Mouse (Mus musculus) midbrain, embryonic 15.5 days (tissue): Measurements from ENCODE around the gene 2900011O08Rik. TPM values are rescaled to one million over a fixed set of nuclear protein-coding genes. Genes with fewer than 3 reads are reported as not detected.
"Not testable (repeated sequence)": the region's sequence is repeated elsewhere in the genome, so short reads cannot be mapped to it uniquely, and the experiment has no call there.

Experiments used
- ATAC-seq: fragments of 200-750 bp; cut with Nextera tagmentation; replicated peaks from 2 replicates; pipeline ENCODE4 v1.8.0; 2017; ENCODE audit warnings: moderate TSS enrichment
- H3K27ac ChIP-seq: fragments of 300-500 bp; sonication (generic); 2 replicates; pipeline ENCODE4 v1.5.1; 2015; ENCODE audit warnings: mild to moderate bottlenecking, inconsistent platforms
- H3K27me3 ChIP-seq: fragments of 300-500 bp; sonication (generic); replicated peaks from 2 replicates; pipeline ENCODE4 v1.6.1; 2015; ENCODE audit warnings: inconsistent platforms
- H3K36me3 ChIP-seq: fragments of 300-500 bp; sonication (generic); replicated peaks from 2 replicates; pipeline ENCODE4 v1.6.1; 2015; ENCODE audit warnings: inconsistent platforms
- H3K4me1 ChIP-seq: fragments of 300-500 bp; sonication (generic); 2 replicates; pipeline ENCODE4 v1.6.1; 2015; ENCODE audit warnings: inconsistent platforms
- H3K4me2 ChIP-seq: fragments of 300-500 bp; sonication (generic); 2 replicates; pipeline ENCODE4 v1.6.1; 2015; ENCODE audit warnings: inconsistent platforms, mild to moderate bottlenecking, moderate library complexity
- H3K4me3 ChIP-seq: fragments of 300-500 bp; sonication (generic); 2 replicates; pipeline ENCODE4 v1.5.1; 2015; ENCODE audit warnings: mild to moderate bottlenecking, inconsistent platforms
- H3K9ac ChIP-seq: fragments of 300-500 bp; sonication (generic); 2 replicates; pipeline ENCODE4 v1.6.1; 2015; ENCODE audit warnings: mild to moderate bottlenecking, inconsistent platforms
- H3K9me3 ChIP-seq: fragments of 300-500 bp; sonication (generic); 2 replicates; pipeline ENCODE4 v1.6.1; 2016; ENCODE audit warnings: inconsistent platforms
- WGBS: fragments of 180-500 bp; shearing (Covaris S2); methylation state at CpG from one replicate; pipeline ENCODE4 v1.1.7; 2015; ENCODE audit warnings: mixed read lengths; 5-methylcytosine and 5-hydroxymethylcytosine counted together
- polyA plus RNA-seq: library from polyadenylated mRNA; unstranded; fragments of >200 nt; fragmentation: Nextera tagmentation; extraction: Ambion mirVana; gene quantifications from 2 replicates; pipeline ENCODE4 v1.2.1, GENCODE M21; 2015

2900011O08Rik gene
- 194 and 201 TPM in 2 replicates for polyA plus RNA-seq

DNA sequence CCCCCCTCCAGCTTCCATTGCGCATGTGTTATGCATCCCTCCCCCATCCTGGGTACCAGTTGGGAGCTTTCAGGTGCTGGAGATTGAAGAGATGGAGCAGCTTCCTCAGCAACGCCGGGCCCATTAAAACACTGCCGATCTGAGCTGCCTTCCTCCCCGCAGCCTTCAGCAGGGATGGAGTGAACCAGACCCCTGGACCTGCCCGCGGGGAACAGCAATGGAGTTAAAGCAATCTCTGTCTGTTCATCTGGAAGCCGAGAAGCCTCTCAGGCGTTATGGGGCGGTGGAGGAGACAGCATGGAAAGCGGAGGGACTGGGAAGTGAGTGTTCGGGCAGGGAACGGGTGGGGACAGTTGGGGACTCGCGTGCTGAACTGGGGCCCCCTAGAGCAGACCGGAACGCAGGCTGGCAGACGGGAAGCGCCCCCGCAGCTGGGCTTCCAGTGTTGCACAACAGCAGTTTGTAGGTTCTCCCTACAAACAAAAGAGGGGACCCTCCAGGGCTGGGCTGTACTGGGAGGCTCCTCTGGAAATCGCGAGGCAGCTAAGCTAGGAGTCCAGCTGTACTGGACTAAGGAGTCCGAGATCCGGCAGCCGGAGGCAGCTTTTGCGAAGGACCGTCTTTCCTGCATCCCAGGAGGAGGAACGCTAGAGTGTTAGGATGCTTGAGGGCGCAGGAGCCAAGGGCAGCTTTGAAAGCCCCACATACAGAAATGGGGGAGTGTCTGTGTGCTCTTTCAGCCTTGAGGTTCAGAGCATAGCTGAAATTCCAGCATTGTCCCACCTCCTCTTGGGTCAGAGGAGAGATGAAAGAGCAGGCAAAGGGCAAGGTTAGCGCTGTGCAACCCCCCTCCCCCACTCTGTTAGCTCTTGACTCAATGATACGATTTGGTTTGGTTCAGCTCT is at the start of gene 2900011O08Rik, which contains the start of gene Ifitm7:
TSS of gene 2900011O08Rik (plus strand) at position 31 of the 905 bp plus-strand sequence.
TSS of gene Ifitm7 (minus strand) at position 315 of the 905 bp plus-strand sequence.
- ATAC-seq, result peak; percentile 92
- Histone ChIP-seq H3K9me3 (no peaks in the 10 kb centered on the region), H3K27me3 (no peaks in the 10 kb centered on the region), H3K4me1 (peaks cover 18% of the 10 kb centered on the region), H3K36me3 (no peaks in the 10 kb centered on the region), H3K9ac (peak within 1 kb of the TSS; percentile 84), H3K4me2 (peak within 1 kb of the TSS; percentile 59), H3K4me3 (peak within 1 kb of the TSS; percentile 58), H3K27ac (peak within 1 kb of the TSS; percentile 93)
- under 1% methylated on average over 31 of the region's 31 CpGs for WGBS

DNA sequence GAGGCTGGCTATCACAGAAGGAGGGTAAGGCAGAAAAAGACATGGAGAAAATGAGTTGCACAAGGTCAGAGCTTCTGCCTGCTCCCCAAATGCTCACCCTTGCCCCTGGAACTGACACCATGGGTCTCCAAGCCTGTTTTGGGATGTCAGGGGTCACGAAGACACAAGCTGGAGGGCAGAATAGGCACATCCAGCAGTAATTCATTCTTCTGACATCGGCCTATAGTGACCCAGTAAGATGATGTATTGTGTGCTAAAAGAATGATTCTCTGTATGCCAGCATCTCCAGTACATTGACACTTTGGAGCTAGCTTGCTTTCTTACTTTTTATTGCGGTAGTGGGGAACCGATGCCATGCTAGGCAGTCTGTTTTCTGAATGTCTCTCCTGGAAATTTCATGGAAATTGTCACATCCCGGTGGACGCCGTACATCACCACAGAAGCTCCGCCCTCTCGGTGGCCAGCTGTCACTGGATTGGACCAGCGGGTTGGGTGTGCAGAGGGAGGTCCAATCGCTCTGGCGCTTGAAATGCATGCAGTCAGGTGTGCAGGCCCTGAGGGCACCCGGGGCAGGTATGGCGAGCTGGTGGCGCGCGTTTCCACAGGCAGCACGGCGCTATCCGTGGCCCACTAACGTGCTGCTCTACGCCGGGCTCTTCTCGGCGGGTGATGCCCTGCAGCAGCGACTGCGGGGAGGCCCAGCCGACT is 46.1 kb upstream of the 2900011O08Rik start:
- Histone ChIP-seq H3K27ac (peak overlapping the region; percentile 76), H3K9me3 (no peaks in the 10 kb centered on the region), H3K36me3 (no peaks in the 10 kb centered on the region), H3K9ac (peak overlapping the region; percentile 64), H3K4me2 (peak overlapping the region; percentile 95), H3K4me3 (peak overlapping the region; percentile 80), H3K4me1 (peaks cover 8% of the 10 kb centered on the region), H3K27me3 (no peaks in the 10 kb centered on the region)
- ATAC-seq, result peak; percentile 100
- WGBS, result 3% methylated on average over 28 of the region's 28 CpGs

DNA sequence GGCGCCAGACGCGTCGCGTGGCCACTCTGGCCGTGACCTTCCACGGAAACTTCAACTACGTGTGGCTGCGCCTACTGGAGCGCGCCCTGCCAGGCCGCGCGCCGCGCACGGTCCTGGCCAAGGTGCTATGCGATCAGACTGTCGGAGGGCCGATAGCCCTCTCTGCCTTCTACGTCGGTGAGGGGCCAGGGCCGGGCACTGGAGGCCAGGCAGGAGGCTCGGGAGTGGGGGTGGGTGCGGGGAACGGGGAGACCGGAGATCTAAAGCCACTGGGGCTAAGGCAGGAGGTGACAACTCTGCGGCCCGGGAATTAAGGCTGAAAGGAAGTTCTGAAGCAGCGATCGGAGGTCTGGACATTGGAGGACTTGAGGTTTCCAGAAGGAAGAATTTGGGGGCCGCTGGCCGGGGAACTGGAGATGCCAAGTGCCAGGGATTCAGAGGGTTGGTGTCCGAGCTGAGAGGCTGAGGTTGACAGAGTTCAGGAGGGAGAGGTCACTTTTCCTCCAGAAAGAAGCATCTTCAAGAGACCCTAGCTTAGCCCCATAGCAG is 45.5 kb upstream of the 2900011O08Rik start:
- ATAC-seq, result peak; percentile 92

DNA sequence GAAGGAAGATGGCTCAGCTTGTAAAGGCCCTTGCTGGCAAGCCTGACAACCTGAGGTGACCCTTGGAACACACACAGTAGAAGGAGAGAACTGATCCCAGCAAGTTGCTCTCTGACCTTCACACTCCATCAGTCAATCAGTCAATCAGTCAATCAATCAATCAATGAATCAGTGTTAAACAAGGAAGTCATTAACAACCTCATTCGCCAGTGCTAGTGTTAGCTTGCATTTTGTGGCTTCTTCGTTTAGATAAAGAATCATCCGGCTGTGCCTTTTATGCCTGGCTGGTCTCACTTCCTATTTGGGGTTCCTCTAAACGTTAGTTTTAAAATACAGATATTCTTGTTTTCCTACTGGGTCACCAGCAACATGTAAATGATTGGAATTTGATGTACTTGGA is 42.2 kb upstream of the 2900011O08Rik start:
- Histone ChIP-seq H3K27me3 (no peaks in the 10 kb centered on the region), H3K4me1 (peaks cover 8% of the 10 kb centered on the region), H3K4me3 (no peak overlapping the region), H3K36me3 (no peaks in the 10 kb centered on the region), H3K27ac (no peak overlapping the region), H3K9me3 (no peaks in the 10 kb centered on the region), H3K9ac (no peak overlapping the region), H3K4me2 (no peak overlapping the region)
- no peak for ATAC-seq
- 82% methylated on average over 4 of the region's 4 CpGs for WGBS

More for the DNA sequence above, 45.5 kb upstream of the 2900011O08Rik start:
- Histone ChIP-seq H3K9ac (peak overlapping the region; percentile 64), H3K4me3 (peak overlapping the region; percentile 80), H3K36me3 (no peaks in the 10 kb centered on the region), H3K4me2 (peak overlapping the region; percentile 95), H3K27ac (peak overlapping the region; percentile 76), H3K27me3 (no peaks in the 10 kb centered on the region), H3K9me3 (no peaks in the 10 kb centered on the region), H3K4me1 (peaks cover 8% of the 10 kb centered on the region)
- 3% methylated on average over 34 of the region's 34 CpGs for WGBS

DNA sequence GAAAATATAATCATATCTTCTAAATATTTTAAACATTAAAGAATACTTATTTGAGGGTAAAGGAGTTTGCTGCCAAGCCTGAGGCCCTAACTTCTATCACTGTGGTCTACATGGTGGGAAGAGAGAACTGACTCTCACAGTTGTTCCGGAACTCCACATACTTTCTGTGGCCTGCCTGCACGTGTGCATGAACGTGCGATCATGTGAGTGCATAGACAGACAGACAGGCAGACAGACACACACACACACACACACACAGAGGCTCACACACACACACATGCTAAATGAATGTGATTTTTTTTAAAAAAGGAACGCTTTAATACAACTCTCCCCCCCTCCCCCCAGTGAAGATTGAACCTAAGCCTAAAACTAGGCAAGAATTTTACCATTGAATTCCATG is 41.7 kb upstream of the 2900011O08Rik start:
- Histone ChIP-seq H3K4me2 (no peak overlapping the region), H3K4me1 (peaks cover 8% of the 10 kb centered on the region), H3K9me3 (no peaks in the 10 kb centered on the region), H3K27me3 (no peaks in the 10 kb centered on the region), H3K36me3 (no peaks in the 10 kb centered on the region), H3K27ac (no peak overlapping the region), H3K4me3 (no peak overlapping the region), H3K9ac (no peak overlapping the region)
- 92% methylated on average over 5 of the region's 5 CpGs for WGBS
- ATAC-seq, result no peak

DNA sequence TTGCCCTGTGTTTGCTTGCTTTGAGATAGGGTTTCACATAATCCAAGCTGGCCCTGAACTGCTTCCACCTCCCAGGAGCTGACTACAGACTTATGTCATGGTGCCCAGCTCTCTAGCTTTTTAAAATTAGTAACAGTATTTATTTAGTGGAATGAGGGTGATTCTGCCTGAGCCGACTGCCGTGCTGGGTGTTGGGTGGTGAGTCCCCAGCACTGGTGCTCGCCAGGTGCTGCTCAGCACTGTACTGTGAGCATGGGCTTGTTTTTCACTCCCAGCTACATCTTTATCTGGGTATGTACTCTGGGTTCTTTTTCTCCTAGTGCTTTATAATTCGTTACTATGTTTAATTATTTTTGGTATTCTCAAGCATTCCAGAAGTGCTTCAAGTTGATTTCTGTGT is 41.3 kb upstream of the 2900011O08Rik start:
- Histone ChIP-seq H3K27ac (no peak overlapping the region), H3K9ac (no peak overlapping the region), H3K36me3 (no peaks in the 10 kb centered on the region), H3K4me1 (peaks cover 7% of the 10 kb centered on the region), H3K9me3 (no peaks in the 10 kb centered on the region), H3K4me2 (no peak overlapping the region), H3K4me3 (no peak overlapping the region), H3K27me3 (no peaks in the 10 kb centered on the region)
- WGBS, result 82% methylated on average over 4 of the region's 4 CpGs
- ATAC-seq, result no peak

DNA sequence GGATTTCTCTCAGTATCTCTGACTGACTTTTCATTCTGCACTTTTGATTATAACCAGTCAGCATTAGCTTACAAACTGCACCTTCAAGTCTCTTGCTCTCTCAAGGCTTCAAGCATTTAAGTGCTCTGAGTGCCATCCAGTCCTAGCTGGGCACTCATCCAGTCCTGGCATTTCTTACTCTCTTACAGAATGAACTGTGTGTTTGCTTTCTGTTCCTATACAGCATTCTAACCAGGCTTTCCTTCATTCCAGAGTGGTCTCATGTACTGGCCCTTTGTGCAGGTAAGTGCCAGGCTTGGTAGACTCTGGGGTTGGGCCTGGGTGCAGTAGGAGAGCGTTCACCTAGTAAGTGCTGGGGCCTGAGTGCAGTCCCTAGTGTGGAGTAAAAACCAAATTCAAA is 40.1 kb upstream of the 2900011O08Rik start:
- WGBS, result 85% methylated on average over 1 of the region's 1 CpGs
- no peaks in the 10 kb centered on the region for H3K9me3 ChIP-seq
- no peak overlapping the region for H3K27ac ChIP-seq
- no peak overlapping the region for H3K9ac ChIP-seq
- H3K27me3 ChIP-seq, result no peaks in the 10 kb centered on the region
- H3K4me3 ChIP-seq, result no peak overlapping the region
- no peak overlapping the region for H3K4me2 ChIP-seq
- H3K4me1 ChIP-seq, result peaks cover 4% of the 10 kb centered on the region
- no peak for ATAC-seq
- no peaks in the 10 kb centered on the region for H3K36me3 ChIP-seq

DNA sequence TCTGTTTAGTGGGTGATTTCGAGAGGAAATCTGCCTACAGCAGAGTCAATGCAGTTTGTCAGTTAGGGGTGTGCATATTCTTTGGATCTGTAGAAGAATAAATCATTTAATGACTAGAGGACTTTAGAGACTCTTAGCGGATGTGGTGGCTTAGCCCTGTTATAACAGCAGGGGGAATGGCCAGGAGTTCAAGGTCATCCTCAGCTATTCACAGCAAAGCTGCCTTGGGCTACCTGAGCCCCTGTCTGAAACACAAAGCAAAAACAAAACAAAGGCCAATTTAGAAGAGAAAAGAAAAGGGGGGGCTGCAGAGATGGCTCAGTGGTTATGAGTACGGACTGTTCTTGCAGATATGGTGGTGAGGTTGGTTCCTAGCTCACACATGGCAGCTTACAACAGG is 35.2 kb upstream of the 2900011O08Rik start:
- WGBS, result 79% methylated on average over 3 of the region's 3 CpGs
- no peak overlapping the region for H3K4me3 ChIP-seq
- no peak overlapping the region for H3K4me2 ChIP-seq
- no peak for ATAC-seq
- H3K27ac ChIP-seq, result no peak overlapping the region
- no peaks in the 10 kb centered on the region for H3K4me1 ChIP-seq
- H3K9me3 ChIP-seq, result no peaks in the 10 kb centered on the region
- H3K36me3 ChIP-seq, result no peaks in the 10 kb centered on the region
- H3K9ac ChIP-seq, result no peak overlapping the region
- no peaks in the 10 kb centered on the region for H3K27me3 ChIP-seq

DNA sequence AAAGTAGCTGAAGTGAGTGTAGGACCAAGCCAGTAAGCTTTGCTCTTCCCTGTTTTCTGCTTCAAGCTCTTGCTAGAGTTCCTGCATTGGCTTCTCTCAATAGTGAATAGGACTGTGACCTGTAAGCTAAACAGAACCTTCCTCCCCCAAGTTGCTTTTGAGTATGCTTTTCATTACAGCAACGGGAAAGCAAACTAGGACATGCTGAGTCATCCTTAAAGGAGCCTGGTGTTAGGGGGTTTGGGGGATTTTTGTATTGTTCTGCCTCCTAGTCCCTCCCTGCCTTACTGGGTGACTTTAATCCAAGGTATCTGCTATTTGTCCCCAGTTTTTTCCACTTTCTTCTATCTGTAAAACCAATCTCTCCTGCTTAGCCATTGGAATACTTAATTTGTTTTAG is 24.4 kb upstream of the 2900011O08Rik start:
- WGBS, result 41% methylated on average over 1 of the region's 1 CpGs
- Histone ChIP-seq H3K36me3 (no peaks in the 10 kb centered on the region), H3K27ac (no peak overlapping the region), H3K9me3 (no peaks in the 10 kb centered on the region), H3K4me2 (no peak overlapping the region), H3K4me3 (no peak overlapping the region), H3K27me3 (no peaks in the 10 kb centered on the region), H3K4me1 (no peaks in the 10 kb centered on the region), H3K9ac (no peak overlapping the region)
- ATAC-seq, result no peak

DNA sequence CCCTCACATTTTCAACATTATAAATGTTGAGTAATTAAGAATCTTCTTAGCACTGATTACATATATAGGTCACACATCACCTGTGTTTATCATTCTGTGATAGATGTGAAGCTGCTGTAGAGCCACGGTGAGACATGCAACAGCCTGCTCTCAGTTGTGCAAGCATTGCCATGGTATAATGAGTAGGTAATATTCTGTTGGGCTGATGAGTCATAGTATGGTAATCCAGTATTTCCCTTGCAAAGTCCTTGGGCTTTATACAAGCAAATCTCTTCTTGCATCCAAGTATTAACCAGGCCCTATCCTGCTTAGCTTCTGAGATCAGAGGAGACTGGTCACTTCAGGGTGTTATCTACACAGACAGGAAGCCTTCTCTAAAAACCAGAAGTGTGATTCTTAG is 17.3 kb upstream of the 2900011O08Rik start:
- H3K4me3 ChIP-seq, result no peak overlapping the region
- H3K36me3 ChIP-seq, result no peaks in the 10 kb centered on the region
- H3K4me1 ChIP-seq, result no peaks in the 10 kb centered on the region
- no peaks in the 10 kb centered on the region for H3K27me3 ChIP-seq
- ATAC-seq, result no peak
- 98% methylated on average over 1 of the region's 1 CpGs for WGBS
- H3K9me3 ChIP-seq, result no peaks in the 10 kb centered on the region
- H3K9ac ChIP-seq, result no peak overlapping the region
- H3K4me2 ChIP-seq, result no peak overlapping the region
- no peak overlapping the region for H3K27ac ChIP-seq

DNA sequence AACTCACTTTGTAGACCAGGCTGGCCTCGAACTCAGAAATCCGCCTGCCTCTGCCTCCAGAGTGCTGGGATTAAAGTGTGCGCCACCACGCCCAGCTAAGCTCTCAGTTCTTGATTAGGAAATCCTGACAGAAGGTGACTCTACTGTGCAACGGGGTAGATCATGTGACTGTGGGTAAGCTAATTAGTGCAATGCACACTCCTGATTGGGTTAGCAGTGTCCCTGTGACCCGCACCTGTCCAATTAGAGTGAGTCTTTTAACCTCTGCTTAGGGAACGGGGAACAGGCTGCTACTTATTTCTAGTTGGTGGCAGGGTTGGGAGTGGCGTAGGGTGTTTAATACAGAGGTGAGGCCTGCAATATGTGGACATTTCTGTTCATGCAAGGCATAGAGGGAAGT is 14.4 kb upstream of the 2900011O08Rik start:
- WGBS, result 92% methylated on average over 8 of the region's 8 CpGs
- ATAC-seq, result no peak
- H3K4me2 ChIP-seq, result no peak overlapping the region

DNA sequence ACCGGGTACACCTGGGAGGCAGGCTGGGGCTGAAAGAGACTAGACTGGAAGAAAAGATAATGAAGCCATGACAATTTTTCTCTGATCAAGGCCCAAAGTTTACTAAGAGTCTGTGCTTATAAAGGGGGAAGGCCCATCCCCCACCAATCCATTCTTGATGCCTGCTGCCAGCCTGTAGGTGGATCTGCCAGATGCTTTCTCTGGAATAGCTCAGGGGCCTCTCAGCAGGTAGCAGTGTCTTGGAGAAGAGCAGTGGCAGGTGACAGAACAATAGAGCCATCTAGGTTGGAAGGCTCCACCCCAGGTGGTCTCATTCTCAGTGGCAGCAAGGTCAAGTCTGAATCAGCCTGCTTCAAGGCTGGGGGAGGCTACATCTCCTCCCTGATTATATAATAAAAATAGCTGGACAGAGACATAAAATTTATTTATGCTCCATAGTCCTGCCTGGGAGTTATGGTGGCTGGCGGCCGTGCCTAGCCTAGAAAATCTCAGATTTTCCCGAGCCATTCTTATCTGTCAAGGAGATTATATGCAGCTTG is 10.0 kb upstream of the 2900011O08Rik start:
- not testable (repeated sequence) for H3K4me3 ChIP-seq, H3K9ac ChIP-seq
- WGBS, result 83% methylated on average over 4 of the region's 4 CpGs

More for the DNA sequence above, 14.4 kb upstream of the 2900011O08Rik start:
- H3K9ac ChIP-seq, result no peak overlapping the region
- H3K27me3 ChIP-seq, result no peaks in the 10 kb centered on the region
- no peaks in the 10 kb centered on the region for H3K4me1 ChIP-seq
- no peaks in the 10 kb centered on the region for H3K36me3 ChIP-seq
- H3K9me3 ChIP-seq, result no peaks in the 10 kb centered on the region
- no peak overlapping the region for H3K27ac ChIP-seq
- no peak overlapping the region for H3K4me3 ChIP-seq

More for the DNA sequence above, 10.0 kb upstream of the 2900011O08Rik start:
- H3K36me3 ChIP-seq, H3K4me1 ChIP-seq, H3K9me3 ChIP-seq, ATAC-seq, H3K27ac ChIP-seq, H3K4me2 ChIP-seq, H3K27me3 ChIP-seq: not testable (repeated sequence)
